Mouse (Mus musculus) kidney, postnatal 0 days (tissue): ENCODE results near the gene Kif14. TPM values are rescaled to one million over a fixed set of nuclear protein-coding genes. Genes with fewer than 3 reads are reported as not detected.

ENCODE experiments used
- ATAC-seq: fragments of 200-750 bp; cut with Nextera tagmentation; replicated peaks from 2 replicates; pipeline ENCODE4 v1.8.0; 2017; ENCODE audit warnings: low read depth, moderate number of reproducible peaks, moderate TSS enrichment, moderate library complexity; ENCODE audit not compliant: low FRiP score
- DNase-seq: peaks from one replicate; pipeline ENCODE4 v3.0.0-alpha.2; 2016; ENCODE audit warnings: low spot score
- H3K27ac ChIP-seq: fragments of 300-500 bp; sonication (generic); 2 replicates; pipeline ENCODE4 v1.5.1; 2014; ENCODE audit warnings: mild to moderate bottlenecking
- H3K27me3 ChIP-seq: fragments of 300-500 bp; sonication (generic); 2 replicates; pipeline ENCODE4 v1.6.1; 2014; ENCODE audit warnings: low read length, mixed read lengths; ENCODE audit not compliant: insufficient read depth
- H3K36me3 ChIP-seq: fragments of 300-500 bp; sonication (generic); 2 replicates; pipeline ENCODE4 v1.6.1; 2014; ENCODE audit warnings: low read length, mixed read lengths; ENCODE audit not compliant: insufficient read depth
- H3K4me1 ChIP-seq: fragments of 300-500 bp; sonication (generic); replicated peaks from 2 replicates; pipeline ENCODE4 v1.6.1; 2014; ENCODE audit warnings: antibody characterized with exemption, low read length, mixed read lengths; ENCODE audit not compliant: insufficient read depth
- H3K4me2 ChIP-seq: fragments of 300-500 bp; sonication (generic); 2 replicates; pipeline ENCODE4 v1.6.1; 2014; ENCODE audit warnings: mild to moderate bottlenecking, low read length, moderate library complexity, mixed read lengths
- H3K4me3 ChIP-seq: fragments of 300-500 bp; sonication (generic); replicated peaks from 2 replicates; pipeline ENCODE4 v1.5.1; 2014; ENCODE audit warnings: low read depth, low read length
- H3K9ac ChIP-seq: fragments of 300-500 bp; sonication (generic); 2 replicates; pipeline ENCODE4 v1.6.1; 2014; ENCODE audit warnings: low read depth, low read length
- H3K9me3 ChIP-seq: fragments of 300-500 bp; sonication (generic); replicated peaks from 2 replicates; pipeline ENCODE4 v1.6.1; 2016; ENCODE audit warnings: low read length, inconsistent platforms, mixed read lengths
- CTCF ChIP-seq: IDR thresholded peaks from 2 replicates; pipeline ENCODE4 v1.5.1; 2016; ENCODE audit warnings: antibody characterized with exemption, low read depth, mild to moderate bottlenecking, moderate library complexity
- WGBS: fragments of 180-500 bp; shearing (Covaris S2); extraction: QIAGEN DNeasy Blood & Tissue Kit; methylation state at CpG from one replicate; pipeline ENCODE4 v1.1.7; 2014; 5-methylcytosine and 5-hydroxymethylcytosine counted together
- polyA plus RNA-seq: library from polyadenylated mRNA; unstranded; fragments of >200 nt; fragmentation: Nextera tagmentation; extraction: Ambion mirVana; gene quantifications from 2 replicates; pipeline ENCODE4 v1.2.1, GENCODE M21; 2015

The Kif14 gene
- polyA plus RNA-seq, 1 experiment from 2014 or later, result 2.0 TPM

DNA sequence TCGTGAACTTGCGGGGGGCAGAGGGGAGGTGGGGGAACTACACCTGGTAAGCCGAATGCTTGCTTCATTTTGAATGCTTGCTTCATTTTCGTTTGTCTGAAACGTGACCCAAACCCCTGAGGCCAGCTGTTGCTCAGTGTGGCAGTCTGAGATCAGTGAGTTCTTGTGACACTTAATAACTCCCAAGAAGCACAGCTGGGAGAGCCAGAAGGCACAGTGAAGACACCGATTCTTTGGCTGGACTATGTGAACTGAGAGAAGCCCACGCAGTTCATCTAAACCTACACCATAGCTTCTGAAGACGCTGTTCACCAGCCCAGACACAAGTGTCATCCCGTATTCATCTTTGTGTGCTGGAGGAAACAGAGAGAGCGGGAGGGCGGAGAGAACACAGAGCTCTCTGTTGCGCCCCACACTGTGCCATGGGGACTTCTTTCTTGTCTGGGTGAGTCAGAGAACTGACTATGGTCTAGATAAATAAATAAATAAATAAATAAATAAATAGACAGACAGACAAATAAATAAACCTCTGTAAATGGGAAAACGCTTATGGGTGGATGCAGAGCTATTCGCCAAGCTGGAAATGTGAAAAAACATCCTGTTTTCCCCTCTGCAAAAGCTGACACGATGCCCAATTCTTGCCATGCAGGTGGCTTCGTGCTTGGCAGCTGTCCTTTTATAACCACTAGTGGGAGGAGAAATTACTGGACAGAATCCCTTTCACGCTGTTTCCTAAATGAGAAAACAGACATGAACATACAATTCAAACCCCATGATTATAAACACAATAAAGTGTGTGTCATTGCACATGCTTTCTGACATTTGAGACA lies 10.2 kb upstream of the Kif14 start:
- ATAC-seq (no peak), DNase-seq (no peak)
- Histone ChIP-seq H3K9me3 (no peaks in the 10 kb centered on the region), H3K4me2 (no peak overlapping the region), H3K36me3 (no peaks in the 10 kb centered on the region), H3K4me1 (no peaks in the 10 kb centered on the region), H3K4me3 (no peak overlapping the region), H3K27me3 (no peaks in the 10 kb centered on the region), H3K9ac (no peak overlapping the region), H3K27ac (no peak overlapping the region)
- TF ChIP-seq CTCF, result no peak
- 69% methylated on average over 17 of the region's 17 CpGs for WGBS

DNA sequence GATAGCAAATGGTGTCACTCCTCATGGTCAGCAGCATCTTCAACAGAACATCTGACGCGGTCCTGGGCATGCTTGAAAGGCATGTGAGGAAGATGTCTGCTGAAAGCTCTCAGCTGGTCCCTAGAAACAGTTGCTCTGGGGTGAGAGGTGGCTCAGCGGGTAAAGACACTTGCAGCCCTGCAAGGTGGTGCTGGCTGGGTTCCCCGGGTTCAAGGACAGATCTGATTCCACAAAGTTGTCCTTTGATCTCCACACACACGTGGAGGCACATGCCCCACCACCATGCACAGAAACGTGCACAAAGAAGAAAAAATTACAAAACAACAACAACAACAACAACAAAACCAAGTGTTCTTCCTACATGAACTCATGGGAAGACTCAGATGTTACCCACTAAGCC lies 9.4 kb upstream of the Kif14 start:
- Histone ChIP-seq H3K9me3 (no peaks in the 10 kb centered on the region), H3K4me1 (no peaks in the 10 kb centered on the region), H3K27ac (no peak overlapping the region), H3K4me2 (no peak overlapping the region), H3K27me3 (no peaks in the 10 kb centered on the region), H3K4me3 (no peak overlapping the region), H3K9ac (no peak overlapping the region), H3K36me3 (no peaks in the 10 kb centered on the region)
- DNase-seq (no peak), ATAC-seq (no peak)
- no peak for TF ChIP-seq CTCF
- 78% methylated on average over 6 of the region's 6 CpGs for WGBS

DNA sequence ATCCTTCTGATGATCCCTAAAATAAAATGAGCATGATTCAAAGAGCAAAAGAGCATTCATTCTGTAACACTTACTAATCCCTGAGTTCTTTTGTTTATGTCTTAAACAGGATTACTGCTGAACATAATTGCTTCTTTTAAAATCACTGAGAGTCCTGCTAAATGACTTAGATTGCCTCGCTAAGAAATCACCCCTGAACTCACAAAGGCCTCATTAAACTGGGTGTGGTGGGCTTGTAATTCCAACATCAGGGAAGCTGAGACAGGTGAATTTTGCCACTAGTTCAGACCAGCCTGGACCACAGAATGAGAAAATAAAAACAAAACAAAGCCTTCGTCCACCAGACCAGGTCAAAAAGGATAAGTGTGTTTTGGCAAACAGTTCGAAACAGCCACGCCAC lies 8.7 kb upstream of the Kif14 start:
- ATAC-seq, result no peak
- no peak for TF ChIP-seq CTCF
- WGBS, result 73% methylated on average over 4 of the region's 4 CpGs
- no peak for DNase-seq
- no peak overlapping the region for H3K4me3 ChIP-seq
- no peak overlapping the region for H3K27ac ChIP-seq
- H3K4me2 ChIP-seq, result no peak overlapping the region
- H3K27me3 ChIP-seq, result no peaks in the 10 kb centered on the region
- H3K9ac ChIP-seq, result no peak overlapping the region
- no peaks in the 10 kb centered on the region for H3K4me1 ChIP-seq
- H3K9me3 ChIP-seq, result no peaks in the 10 kb centered on the region
- H3K36me3 ChIP-seq, result no peaks in the 10 kb centered on the region

- Histone ChIP-seq H3K9ac (no peak overlapping the region), H3K9me3 (no peaks in the 10 kb centered on the region), H3K36me3 (no peaks in the 10 kb centered on the region), H3K27ac (no peak overlapping the region), H3K4me3 (no peak overlapping the region), H3K27me3 (no peaks in the 10 kb centered on the region), H3K4me2 (no peak overlapping the region), H3K4me1 (no peaks in the 10 kb centered on the region)
- ATAC-seq (no peak), DNase-seq (peak; percentile 89)
- 28% methylated on average over 9 of the region's 9 CpGs for WGBS
- TF ChIP-seq CTCF, result peak; percentile 84
These were observed 7.4 kb upstream of the Kif14 start for GRCm38 (mm10) chr1:136458691-136459245.

- no peak for ATAC-seq
- H3K9ac ChIP-seq, result no peak overlapping the region
- peaks cover 4% of the 10 kb centered on the region; the same call in 1 of the 2 replicates for H3K4me1 ChIP-seq
- no peaks in the 10 kb centered on the region for H3K27me3 ChIP-seq
- H3K4me2 ChIP-seq, result no peak overlapping the region
- no peaks in the 10 kb centered on the region for H3K9me3 ChIP-seq
- WGBS, result 39% methylated on average over 10 of the region's 10 CpGs
- no peak overlapping the region for H3K4me3 ChIP-seq
- no peaks in the 10 kb centered on the region for H3K36me3 ChIP-seq
- no peak for TF ChIP-seq CTCF
- H3K27ac ChIP-seq, result no peak overlapping the region
- DNase-seq, result no peak
These were observed 3.7 kb upstream of the Kif14 start for GRCm38 (mm10) chr1:136462443-136462842.

GRCm38 (mm10) chr1:136465168-136465567 lies 975 bp upstream of the Kif14 start:
- H3K4me3 ChIP-seq, result no peak overlapping the region
- no peak for ATAC-seq

More at GRCm38 (mm10) chr1:136465168-136465567, 975 bp upstream of the Kif14 start:
- Histone ChIP-seq H3K27ac (no peak overlapping the region), H3K27me3 (no peaks in the 10 kb centered on the region), H3K4me1 (peaks cover 4% of the 10 kb centered on the region; the same call in 1 of the 2 replicates), H3K36me3 (no peaks in the 10 kb centered on the region), H3K4me2 (no peak overlapping the region), H3K9me3 (no peaks in the 10 kb centered on the region), H3K9ac (no peak overlapping the region)
- no peak for DNase-seq
- TF ChIP-seq CTCF, result peak; percentile 26
